Mouse (Mus musculus): ENCODE data around the gene Nxf3. TPM values are rescaled to one million over a fixed set of nuclear protein-coding genes. Genes with fewer than 3 reads are reported as not detected.
"Not testable (repeated sequence)": the region's sequence is repeated elsewhere in the genome, so short reads cannot be mapped to it uniquely, and the experiment has no call there.

Gene Nxf3
- polyA plus RNA-seq, 1 experiment from 2014 or later = not detected

DNA sequence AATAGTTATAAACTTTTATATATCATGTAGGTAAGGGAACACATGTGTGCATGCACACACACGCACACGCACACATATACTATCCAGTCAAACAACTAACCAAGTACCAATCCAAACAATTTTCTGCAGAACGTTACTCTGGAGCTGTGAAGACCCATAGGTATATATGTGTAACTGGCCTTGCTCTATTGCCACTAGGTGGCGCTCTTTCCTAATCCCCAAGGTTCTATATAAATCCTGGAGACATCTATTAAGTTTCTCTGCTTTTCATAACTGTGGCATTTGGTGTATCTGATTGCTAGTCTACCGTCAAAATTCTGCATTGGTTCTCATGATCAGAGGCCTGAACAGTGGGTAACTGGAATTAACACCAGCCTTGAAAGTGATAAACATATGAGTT lies 37.5 kb downstream of the Nxf3 start:
- 19% methylated on average over 4 of the region's 5 CpGs for WGBS (ENCODE audit: missing documents)
- no peaks in the 10 kb centered on the region for H3K79me2 ChIP-seq (ENCODE audit: inconsistent target)

DNA sequence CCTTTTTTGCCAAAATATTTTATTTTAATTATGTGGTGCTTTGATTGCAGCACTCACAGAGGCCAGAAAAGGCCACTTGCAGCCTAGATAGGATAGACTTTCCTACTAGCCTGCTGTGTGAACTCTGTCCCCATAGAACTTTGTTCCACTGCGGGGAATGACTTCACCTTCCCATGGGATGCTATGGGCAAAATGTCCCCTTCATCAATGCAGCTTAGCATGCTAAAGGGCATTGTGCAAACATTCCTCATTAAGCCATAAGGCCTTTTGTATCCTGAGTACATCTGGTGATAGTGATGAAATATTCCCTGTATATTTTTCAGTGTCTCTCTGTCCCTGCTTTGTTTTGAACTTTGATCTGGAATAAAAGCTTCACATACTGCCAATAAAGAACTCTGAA lies 41.3 kb downstream of the Nxf3 start:
- H3K36me3 ChIP-seq (ENCODE audit: inconsistent target) = no peaks in the 10 kb centered on the region
- H3K4me3 ChIP-seq (ENCODE audit: inconsistent target) = no peak overlapping the region
- H3K79me2 ChIP-seq (ENCODE audit: inconsistent target) = no peaks in the 10 kb centered on the region
- H3K27ac ChIP-seq = no peak overlapping the region
- 100% methylated on average over 1 of the region's 1 CpGs for WGBS (ENCODE audit: missing documents)

More for the DNA sequence above, 37.5 kb downstream of the Nxf3 start:
- H3K36me3 ChIP-seq (ENCODE audit: inconsistent target) = no peaks in the 10 kb centered on the region
- H3K27ac ChIP-seq = no peak overlapping the region
- no peak overlapping the region for H3K4me3 ChIP-seq (ENCODE audit: inconsistent target)

DNA sequence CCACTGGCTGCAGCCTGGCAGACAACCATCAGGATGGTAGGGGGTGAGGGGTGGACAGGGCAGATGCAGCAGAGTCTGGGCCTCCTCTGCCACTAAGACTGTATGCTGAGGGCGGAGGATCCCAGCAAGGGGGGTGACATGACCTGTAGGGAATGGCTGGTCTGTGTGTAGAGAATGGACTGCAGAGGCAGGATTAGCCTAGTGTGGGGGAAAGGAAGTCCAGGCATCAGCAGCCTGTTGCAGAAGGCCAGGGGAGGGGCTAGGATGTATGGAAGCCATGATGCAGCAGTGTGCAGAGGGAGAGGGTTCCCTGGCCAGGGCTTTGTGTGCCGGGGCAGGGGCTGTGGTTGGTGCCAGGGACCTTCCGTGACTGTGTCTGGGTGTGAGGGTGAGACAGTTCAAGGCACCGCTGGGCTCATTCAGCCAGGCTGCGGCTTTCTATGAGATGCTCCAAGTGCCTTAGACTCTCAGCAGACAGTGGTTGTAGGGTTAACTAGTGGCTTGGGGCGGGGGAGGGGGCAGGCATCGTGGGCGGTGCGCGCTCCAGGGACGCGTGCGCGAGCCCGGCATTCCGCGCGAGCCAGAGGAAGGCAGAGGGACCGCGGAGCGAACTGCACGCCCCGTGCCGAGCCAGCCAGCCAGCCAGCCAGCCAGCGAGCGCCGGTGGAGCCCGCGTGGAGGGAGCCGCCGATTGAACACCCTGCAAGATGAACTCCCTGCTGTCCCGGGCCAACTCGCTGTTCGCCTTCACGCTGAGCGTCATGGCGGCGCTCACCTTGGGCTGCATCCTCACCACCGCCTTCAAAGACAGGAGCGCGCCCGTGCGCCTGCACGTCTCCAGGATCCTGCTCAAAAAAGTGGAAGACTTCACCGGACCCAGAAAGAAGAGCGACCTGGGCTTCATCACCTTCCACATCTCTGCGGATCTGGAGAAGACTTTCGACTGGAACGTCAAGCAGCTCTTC lies 52.0 kb downstream of the Nxf3 start, which contains the start of gene Arxes1:
Gene Arxes1 (plus strand): TSS at position 569 of the 965 bp plus-strand sequence.
- not testable (repeated sequence) for H3K4me3 ChIP-seq (ENCODE audit: inconsistent target); H3K79me2 ChIP-seq (ENCODE audit: inconsistent target); H3K27ac ChIP-seq; H3K36me3 ChIP-seq (ENCODE audit: inconsistent target)
- no CpG with 5 or more reads among the region's 49 CpGs for WGBS (ENCODE audit: missing documents)

DNA sequence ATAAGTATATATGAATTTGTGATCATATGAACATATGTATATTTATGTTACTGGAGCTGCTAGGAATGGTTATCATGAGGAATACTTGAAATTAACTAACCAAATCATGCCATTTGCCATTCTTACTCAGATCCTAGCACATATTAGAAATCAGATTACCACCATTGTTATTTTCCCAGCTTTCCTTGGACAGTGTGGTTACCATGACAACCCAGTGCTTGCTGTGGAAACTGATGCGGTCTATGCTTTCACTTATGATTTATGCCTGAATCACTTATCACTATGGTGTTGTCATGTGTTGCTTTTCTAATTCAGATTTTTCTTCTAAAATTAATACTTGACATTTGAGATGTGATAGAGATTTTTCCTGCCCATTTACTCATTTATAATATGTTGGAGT lies 54.7 kb downstream of the Nxf3 start:
- 86% methylated on average over 1 of the region's 1 CpGs for WGBS (ENCODE audit: missing documents)
- H3K36me3 ChIP-seq (ENCODE audit: inconsistent target) = no peaks in the 10 kb centered on the region
- no peaks in the 10 kb centered on the region for H3K79me2 ChIP-seq (ENCODE audit: inconsistent target)
- no peak overlapping the region for H3K4me3 ChIP-seq (ENCODE audit: inconsistent target)
- H3K27ac ChIP-seq = no peak overlapping the region

Other genes with a start within 250 kb of the Nxf3 start
- gene Gprasp2, start 246.2 kb downstream of the Nxf3 start, polyA plus RNA-seq (2018) = not detected in 3 replicates
- not detected in 3 replicates for gene Arxes2, start 91.4 kb downstream of the Nxf3 start, polyA plus RNA-seq (2018)
- not detected in 3 replicates for gene Arxes1, start 51.9 kb downstream of the Nxf3 start, polyA plus RNA-seq (2018)
- not detected in 3 replicates for gene Bex2, start 17.0 kb downstream of the Nxf3 start, polyA plus RNA-seq (2018)
- gene Bex4, start 53.7 kb upstream of the Nxf3 start, polyA plus RNA-seq (2018) = not detected in 3 replicates
- gene Tceal8, start 87.1 kb upstream of the Nxf3 start, polyA plus RNA-seq (2018) = 55.7 to 164 TPM (median 75.9 TPM) in 3 replicates
- gene Tceal5, start 118.6 kb upstream of the Nxf3 start, polyA plus RNA-seq (2018) = 0.46 to 0.86 TPM in 2 of 3 replicates, not detected in the other
- gene Tceal7, start 129.5 kb upstream of the Nxf3 start, polyA plus RNA-seq (2018) = 0.90 TPM in 1 of 3 replicates, not detected in the others
- 1.1 to 18.3 TPM (median 3.6 TPM) in 3 replicates for gene Bex1, start 130.3 kb upstream of the Nxf3 start, polyA plus RNA-seq (2018)
- gene Tceal9, start 159.8 kb upstream of the Nxf3 start, polyA plus RNA-seq (2018) = 170 to 738 TPM (median 419 TPM) in 3 replicates
- 47.3 to 157 TPM (median 72.5 TPM) in 3 replicates for gene Bex3, start 185.0 kb upstream of the Nxf3 start, polyA plus RNA-seq (2018)